Mouse (Mus musculus): ENCODE measurements at regions not wholly inside any gene's neighbourhood (a gene's known extent, or its start where the extent isn't known, plus 50 kb on each side); places are given as distances from the start of the nearest gene placed in this dataset.

DNA sequence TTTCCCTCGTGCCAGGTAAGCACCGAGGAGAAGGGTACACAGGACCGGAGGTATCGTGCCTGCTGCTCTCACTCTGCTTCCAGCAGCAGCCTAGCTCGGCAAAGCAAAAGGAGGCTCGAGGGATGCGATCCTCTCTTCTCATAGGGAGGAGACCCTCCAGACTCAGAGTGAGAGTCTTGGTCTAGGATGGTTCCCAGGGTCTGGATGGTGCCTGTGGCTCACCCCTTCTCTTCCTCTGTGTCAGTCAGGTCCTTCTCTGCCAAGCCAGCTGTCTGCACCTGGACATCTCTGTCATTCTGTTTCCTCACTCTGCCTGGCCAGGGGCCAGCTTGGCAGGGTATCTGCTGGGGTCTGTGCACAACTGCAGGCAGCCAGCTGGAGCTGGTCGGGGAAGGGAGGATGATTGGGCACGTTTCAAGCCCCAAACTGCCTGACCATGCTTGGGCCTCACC lies 76.9 kb upstream of the Fyn start:
- Histone ChIP-seq H3K9ac (ENCODE audit: low read depth, poor library complexity, severe bottlenecking) (no peak overlapping the region), H3K4me1 (ENCODE audit: control insufficient read depth, insufficient read depth, low read length) (no peaks in the 10 kb centered on the region), H3K4me3 (ENCODE audit: low read depth, low read length) (no peak overlapping the region), H3K27ac (ENCODE audit: insufficient read depth, low read length) (no peak overlapping the region), H3K27me3 (ENCODE audit: control insufficient read depth, insufficient read depth, low read length, poor library complexity, severe bottlenecking) (no peaks in the 10 kb centered on the region), H3K36me3 (ENCODE audit: control insufficient read depth, insufficient read depth, low read length, poor library complexity, severe bottlenecking) (no peaks in the 10 kb centered on the region), H3K9me3 (replicated peaks; ENCODE audit: control insufficient read depth, insufficient read depth, low read length, poor library complexity, severe bottlenecking) (no peaks in the 10 kb centered on the region; the same call in 1 of the 2 replicates)
- TF ChIP-seq CTCF (IDR thresholded peaks at IDR 0.05; ENCODE audit: low read depth, low read length) (no peak), POLR2A (IDR thresholded peaks at IDR 0.05; ENCODE audit: insufficient read depth, low read length) (no peak), EP300 (IDR thresholded peaks at IDR 0.05; ENCODE audit: insufficient read depth, low read depth, low read length) (no peak)

DNA sequence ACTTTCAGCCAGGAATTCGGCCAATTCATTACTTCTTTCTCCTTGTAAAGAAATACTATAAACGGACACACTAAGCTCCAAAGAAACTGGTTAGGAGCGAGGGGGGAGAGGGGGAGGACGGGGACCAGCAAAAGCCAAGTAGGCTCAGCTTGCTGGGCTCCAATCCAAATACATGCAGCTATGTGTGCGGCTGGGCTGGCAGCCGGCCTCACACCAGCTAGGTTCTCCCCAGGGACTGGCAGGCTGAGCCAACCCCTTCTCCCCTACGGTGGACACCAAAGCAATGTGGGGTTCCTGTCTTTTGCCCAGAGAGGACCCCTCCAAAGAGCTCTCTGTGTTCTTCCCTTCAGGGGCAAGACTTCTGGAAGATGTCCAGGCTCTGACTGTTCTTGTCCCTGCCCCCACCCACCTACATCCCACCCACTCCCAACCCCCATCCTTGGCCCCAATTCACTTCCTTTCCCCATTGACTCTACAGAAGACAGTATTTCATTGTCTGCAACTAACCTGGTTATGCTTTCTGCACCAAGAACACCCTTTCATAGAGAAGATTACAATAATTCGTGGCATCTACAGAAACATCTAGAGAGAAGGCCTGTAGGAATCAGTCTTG lies 77.4 kb upstream of the Fyn start:
- no peak overlapping the region for H3K27ac ChIP-seq (ENCODE audit: insufficient read depth, low read length)
- no peak overlapping the region for H3K4me3 ChIP-seq (ENCODE audit: low read depth, low read length)
- no peaks in the 10 kb centered on the region; the same call in 1 of the 2 replicates for H3K9me3 ChIP-seq (replicated peaks; ENCODE audit: control insufficient read depth, insufficient read depth, low read length, poor library complexity, severe bottlenecking)
- no peaks in the 10 kb centered on the region for H3K27me3 ChIP-seq (ENCODE audit: control insufficient read depth, insufficient read depth, low read length, poor library complexity, severe bottlenecking)
- no peaks in the 10 kb centered on the region for H3K36me3 ChIP-seq (ENCODE audit: control insufficient read depth, insufficient read depth, low read length, poor library complexity, severe bottlenecking)
- TF ChIP-seq CTCF (IDR thresholded peaks at IDR 0.05; ENCODE audit: low read depth, low read length) (no peak), EP300 (IDR thresholded peaks at IDR 0.05; ENCODE audit: insufficient read depth, low read depth, low read length) (no peak), POLR2A (IDR thresholded peaks at IDR 0.05; ENCODE audit: insufficient read depth, low read length) (no peak)
- H3K9ac ChIP-seq (ENCODE audit: low read depth, poor library complexity, severe bottlenecking) = no peak overlapping the region
- no peaks in the 10 kb centered on the region for H3K4me1 ChIP-seq (ENCODE audit: control insufficient read depth, insufficient read depth, low read length)

GRCm38 (mm10) chr10:39290245-39290644 lies 78.4 kb upstream of the Fyn start:
- TF ChIP-seq POLR2A (IDR thresholded peaks at IDR 0.05; ENCODE audit: insufficient read depth, low read length) (no peak), EP300 (IDR thresholded peaks at IDR 0.05; ENCODE audit: insufficient read depth, low read depth, low read length) (no peak), CTCF (IDR thresholded peaks at IDR 0.05; ENCODE audit: low read depth, low read length) (no peak)
- Histone ChIP-seq H3K9me3 (replicated peaks; ENCODE audit: control insufficient read depth, insufficient read depth, low read length, poor library complexity, severe bottlenecking) (no peaks in the 10 kb centered on the region; the same call in 1 of the 2 replicates), H3K27ac (ENCODE audit: insufficient read depth, low read length) (no peak overlapping the region), H3K27me3 (ENCODE audit: control insufficient read depth, insufficient read depth, low read length, poor library complexity, severe bottlenecking) (no peaks in the 10 kb centered on the region), H3K9ac (ENCODE audit: low read depth, poor library complexity, severe bottlenecking) (no peak overlapping the region), H3K36me3 (ENCODE audit: control insufficient read depth, insufficient read depth, low read length, poor library complexity, severe bottlenecking) (no peaks in the 10 kb centered on the region), H3K4me3 (ENCODE audit: low read depth, low read length) (no peak overlapping the region), H3K4me1 (ENCODE audit: control insufficient read depth, insufficient read depth, low read length) (no peaks in the 10 kb centered on the region)

- H3K9ac ChIP-seq (ENCODE audit: low read depth, poor library complexity, severe bottlenecking) = no peak overlapping the region
- no peaks in the 10 kb centered on the region for H3K36me3 ChIP-seq (ENCODE audit: control insufficient read depth, insufficient read depth, low read length, poor library complexity, severe bottlenecking)
- no peak overlapping the region for H3K4me3 ChIP-seq (ENCODE audit: low read depth, low read length)
- no peaks in the 10 kb centered on the region for H3K27me3 ChIP-seq (ENCODE audit: control insufficient read depth, insufficient read depth, low read length, poor library complexity, severe bottlenecking)
- no peaks in the 10 kb centered on the region for H3K4me1 ChIP-seq (ENCODE audit: control insufficient read depth, insufficient read depth, low read length)
- TF ChIP-seq POLR2A (IDR thresholded peaks at IDR 0.05; ENCODE audit: insufficient read depth, low read length) (no peak), EP300 (IDR thresholded peaks at IDR 0.05; ENCODE audit: insufficient read depth, low read depth, low read length) (no peak), CTCF (IDR thresholded peaks at IDR 0.05; ENCODE audit: low read depth, low read length) (no peak)
- H3K27ac ChIP-seq (ENCODE audit: insufficient read depth, low read length) = no peak overlapping the region
- H3K9me3 ChIP-seq (replicated peaks; ENCODE audit: control insufficient read depth, insufficient read depth, low read length, poor library complexity, severe bottlenecking) = no peaks in the 10 kb centered on the region
Measured at GRCm38 (mm10) chr10:39280366-39281000, 88.2 kb upstream of the Fyn start.

DNA sequence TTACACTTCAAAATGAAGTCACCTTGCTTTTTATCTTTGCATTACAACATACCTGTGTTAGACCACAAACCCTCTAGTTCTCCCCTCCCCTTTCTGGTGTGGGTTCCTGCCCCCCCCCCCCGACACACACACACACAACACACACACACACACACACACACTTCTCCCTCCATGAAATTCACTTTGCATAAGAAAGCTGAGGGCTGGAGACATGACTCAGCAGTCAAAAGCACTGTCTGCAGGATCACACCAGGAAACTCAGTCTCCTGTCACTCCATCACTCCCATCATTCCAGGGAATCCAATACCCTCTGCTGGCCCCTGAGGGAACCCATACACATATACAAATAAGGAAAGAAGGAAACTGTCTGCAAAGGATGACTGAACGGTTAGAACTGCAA lies 94.5 kb upstream of the Fyn start:
- Histone ChIP-seq H3K9ac (ENCODE audit: low read depth, poor library complexity, severe bottlenecking) (no peak overlapping the region), H3K4me1 (ENCODE audit: control insufficient read depth, insufficient read depth, low read length) (no peaks in the 10 kb centered on the region), H3K4me3 (ENCODE audit: low read depth, low read length) (no peak overlapping the region), H3K27me3 (ENCODE audit: control insufficient read depth, insufficient read depth, low read length, poor library complexity, severe bottlenecking) (no peaks in the 10 kb centered on the region), H3K36me3 (ENCODE audit: control insufficient read depth, insufficient read depth, low read length, poor library complexity, severe bottlenecking) (no peaks in the 10 kb centered on the region), H3K27ac (ENCODE audit: insufficient read depth, low read length) (no peak overlapping the region), H3K9me3 (replicated peaks; ENCODE audit: control insufficient read depth, insufficient read depth, low read length, poor library complexity, severe bottlenecking) (no peaks in the 10 kb centered on the region)
- TF ChIP-seq CTCF (IDR thresholded peaks at IDR 0.05; ENCODE audit: low read depth, low read length) (no peak), EP300 (IDR thresholded peaks at IDR 0.05; ENCODE audit: insufficient read depth, low read depth, low read length) (no peak), POLR2A (IDR thresholded peaks at IDR 0.05; ENCODE audit: insufficient read depth, low read length) (no peak)

DNA sequence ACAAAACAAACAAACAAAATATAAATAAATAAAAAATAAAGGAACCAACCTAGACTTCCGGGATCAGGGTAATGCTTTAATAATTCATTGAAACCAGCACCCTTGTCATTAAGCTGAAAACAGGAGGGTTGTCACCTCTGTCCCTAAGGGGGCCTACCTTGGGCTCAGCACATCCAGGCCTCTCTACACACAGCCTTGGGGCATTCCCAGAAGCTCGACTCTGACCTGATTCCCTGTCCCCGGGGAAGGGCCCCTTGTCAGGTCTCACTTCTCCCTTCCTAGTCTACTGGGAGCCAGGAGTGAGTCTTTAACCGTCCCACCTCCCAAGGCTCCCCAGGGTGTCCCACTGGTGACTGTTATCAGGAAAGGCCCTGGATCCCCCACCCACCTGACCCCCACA lies 95.2 kb upstream of the Fyn start:
- no peaks in the 10 kb centered on the region for H3K27me3 ChIP-seq (ENCODE audit: control insufficient read depth, insufficient read depth, low read length, poor library complexity, severe bottlenecking)
- H3K4me3 ChIP-seq (ENCODE audit: low read depth, low read length) = no peak overlapping the region
- H3K9ac ChIP-seq (ENCODE audit: low read depth, poor library complexity, severe bottlenecking) = no peak overlapping the region
- H3K4me1 ChIP-seq (ENCODE audit: control insufficient read depth, insufficient read depth, low read length) = no peaks in the 10 kb centered on the region
- no peaks in the 10 kb centered on the region for H3K36me3 ChIP-seq (ENCODE audit: control insufficient read depth, insufficient read depth, low read length, poor library complexity, severe bottlenecking)
- TF ChIP-seq POLR2A (IDR thresholded peaks at IDR 0.05; ENCODE audit: insufficient read depth, low read length) (no peak), CTCF (IDR thresholded peaks at IDR 0.05; ENCODE audit: low read depth, low read length) (no peak), EP300 (IDR thresholded peaks at IDR 0.05; ENCODE audit: insufficient read depth, low read depth, low read length) (no peak)
- H3K27ac ChIP-seq (ENCODE audit: insufficient read depth, low read length) = no peak overlapping the region
- no peaks in the 10 kb centered on the region for H3K9me3 ChIP-seq (replicated peaks; ENCODE audit: control insufficient read depth, insufficient read depth, low read length, poor library complexity, severe bottlenecking)

All from ES-Bruce4 (cell line).